Mouse (Mus musculus): Measurements from ENCODE around the gene Apoe. TPM values are rescaled to one million over a fixed set of nuclear protein-coding genes. Genes with fewer than 3 reads are reported as not detected.

Apoe gene
- polyA plus RNA-seq, 1 experiment, result 2.3 TPM

DNA sequence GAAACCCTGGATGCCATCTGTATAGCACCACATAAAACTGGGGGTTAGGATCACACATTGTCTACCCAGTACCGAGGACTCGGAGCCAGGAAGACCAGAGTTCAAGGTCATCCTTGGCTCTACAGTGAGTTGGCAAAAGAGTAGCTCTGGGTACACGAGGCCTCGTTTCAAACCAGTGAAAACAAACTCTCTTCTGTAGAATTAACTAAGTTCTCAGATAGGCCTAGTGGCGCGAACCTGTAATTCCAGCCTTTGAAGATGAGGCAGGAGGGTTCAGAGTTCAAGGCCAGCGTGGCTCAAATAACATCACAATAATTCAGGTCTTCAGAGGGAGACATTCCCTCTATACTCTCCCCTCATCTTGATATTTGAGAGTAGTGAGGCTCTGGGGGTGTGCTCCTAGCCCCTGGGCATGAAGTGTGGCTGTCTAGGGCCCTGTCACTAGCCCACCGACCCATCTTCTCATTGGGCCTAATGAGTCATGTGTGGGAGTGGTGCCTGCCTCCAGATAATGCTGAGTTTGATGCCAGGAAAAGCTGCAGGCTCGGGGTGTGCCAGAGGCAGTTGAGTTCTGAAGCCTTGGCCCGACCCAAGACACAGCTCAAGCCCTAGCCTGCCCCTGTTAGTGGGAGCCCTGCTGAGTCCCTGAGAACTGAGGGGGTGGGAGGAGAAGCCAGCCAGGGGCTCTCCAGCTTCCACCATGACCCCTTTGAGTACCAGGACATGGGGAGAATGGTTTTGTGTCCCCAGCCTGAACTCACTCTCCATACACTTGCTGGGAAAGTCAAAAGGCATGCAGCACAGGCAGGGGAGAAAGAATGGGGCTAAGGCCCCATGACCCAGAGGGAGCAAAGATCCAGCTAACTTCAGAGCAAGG, 4.4 kb downstream of the Apoe start:
- Histone ChIP-seq H3ac (ENCODE audit: control insufficient read depth, insufficient read length) (no peak overlapping the region), H3K79me2 (ENCODE audit: control insufficient read depth, insufficient read depth) (no peaks in the 10 kb centered on the region), H3K4me2 (ENCODE audit: low read depth) (no peak overlapping the region), H3K36me3 (ENCODE audit: control insufficient read depth, insufficient read depth) (no peaks in the 10 kb centered on the region), H3K27me3 (ENCODE audit: control insufficient read depth, insufficient read depth, insufficient read length) (no peaks in the 10 kb centered on the region), H3K4me3 (no peak overlapping the region)
- TF ChIP-seq POLR2A (IDR thresholded peaks at IDR 0.05; ENCODE audit: insufficient read length, low read depth), result no peak
- no peak for TF ChIP-seq MAX (IDR thresholded peaks at IDR 0.05; ENCODE audit: low read depth)
- TF ChIP-seq SRF (IDR thresholded peaks at IDR 0.05; ENCODE audit: control insufficient read depth, insufficient read length, low read depth), result no peak
- TF ChIP-seq POLR2AphosphoS2 (IDR thresholded peaks at IDR 0.05; ENCODE audit: insufficient read length, low read depth), result no peak
- TF ChIP-seq TCF3 (IDR thresholded peaks at IDR 0.05; ENCODE audit: insufficient read length, low read depth), result no peak
- TF ChIP-seq E2F4 (IDR thresholded peaks at IDR 0.05; ENCODE audit: insufficient read depth), result no peak
- TF ChIP-seq MYOG (IDR thresholded peaks at IDR 0.05; ENCODE audit: control insufficient read depth in 1 of 3, insufficient read depth in 1 of 3, insufficient read length in 2 of 3, low read depth in 2 of 3), result no peak
- TF ChIP-seq REST (IDR thresholded peaks at IDR 0.05; ENCODE audit: insufficient read depth, insufficient read length), result no peak
- TF ChIP-seq USF1 (IDR thresholded peaks at IDR 0.05; ENCODE audit: low read depth), result no peak
- TF ChIP-seq TCF12 (IDR thresholded peaks at IDR 0.05; ENCODE audit: insufficient read depth, poor library complexity, severe bottlenecking), result no peak
- TF ChIP-seq CEBPB (IDR thresholded peaks at IDR 0.05; ENCODE audit: insufficient read depth, poor library complexity, severe bottlenecking), result no peak
- no peak for TF ChIP-seq MYOD1 (IDR thresholded peaks at IDR 0.05; ENCODE audit: control insufficient read depth in 1 of 3, insufficient read length in 2 of 3, low read depth in 2 of 3)

DNA sequence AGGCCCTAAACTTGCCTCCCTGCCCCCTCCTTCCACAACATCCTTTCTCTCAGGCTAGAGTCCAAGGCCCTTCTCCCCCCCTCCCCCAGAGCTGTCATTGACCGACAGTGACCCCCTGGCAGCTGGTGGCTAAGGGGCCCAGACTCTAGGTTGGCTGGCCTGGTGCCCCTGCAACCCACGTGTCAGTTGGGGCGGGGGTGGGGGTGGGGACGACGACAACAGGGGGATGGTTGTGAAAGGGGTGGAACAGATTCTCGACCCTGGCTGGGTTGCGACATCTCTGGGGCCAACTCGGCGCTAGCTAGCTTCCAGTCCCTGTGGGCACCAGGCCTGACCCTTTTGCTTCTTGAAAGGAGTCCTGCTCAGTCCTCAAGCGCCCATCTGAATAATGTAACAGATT, 5.6 kb downstream of the Apoe start:
- no peak overlapping the region for H3ac ChIP-seq (ENCODE audit: control insufficient read depth, insufficient read length)
- no peak overlapping the region for H3K4me2 ChIP-seq (ENCODE audit: low read depth)
- TF ChIP-seq MYOD1 (IDR thresholded peaks at IDR 0.05; ENCODE audit: control insufficient read depth in 1 of 3, insufficient read length in 2 of 3, low read depth in 2 of 3) (no peak), USF1 (IDR thresholded peaks at IDR 0.05; ENCODE audit: low read depth) (no peak), MYOG (IDR thresholded peaks at IDR 0.05; ENCODE audit: control insufficient read depth in 1 of 3, insufficient read depth in 1 of 3, insufficient read length in 2 of 3, low read depth in 2 of 3) (no peak), POLR2AphosphoS2 (IDR thresholded peaks at IDR 0.05; ENCODE audit: insufficient read length, low read depth) (no peak), POLR2A (IDR thresholded peaks at IDR 0.05; ENCODE audit: insufficient read length, low read depth) (no peak), CEBPB (IDR thresholded peaks at IDR 0.05; ENCODE audit: insufficient read depth, poor library complexity, severe bottlenecking) (0 out of 2 replicates have a peak, but pooled peaks have one; percentile 38)
- H3K27me3 ChIP-seq (ENCODE audit: control insufficient read depth, insufficient read depth, insufficient read length), result peaks cover 6% of the 10 kb centered on the region
- no peaks in the 10 kb centered on the region for H3K36me3 ChIP-seq (ENCODE audit: control insufficient read depth, insufficient read depth)
- H3K4me3 ChIP-seq, result no peak overlapping the region
- no peaks in the 10 kb centered on the region for H3K79me2 ChIP-seq (ENCODE audit: control insufficient read depth, insufficient read depth)

DNA sequence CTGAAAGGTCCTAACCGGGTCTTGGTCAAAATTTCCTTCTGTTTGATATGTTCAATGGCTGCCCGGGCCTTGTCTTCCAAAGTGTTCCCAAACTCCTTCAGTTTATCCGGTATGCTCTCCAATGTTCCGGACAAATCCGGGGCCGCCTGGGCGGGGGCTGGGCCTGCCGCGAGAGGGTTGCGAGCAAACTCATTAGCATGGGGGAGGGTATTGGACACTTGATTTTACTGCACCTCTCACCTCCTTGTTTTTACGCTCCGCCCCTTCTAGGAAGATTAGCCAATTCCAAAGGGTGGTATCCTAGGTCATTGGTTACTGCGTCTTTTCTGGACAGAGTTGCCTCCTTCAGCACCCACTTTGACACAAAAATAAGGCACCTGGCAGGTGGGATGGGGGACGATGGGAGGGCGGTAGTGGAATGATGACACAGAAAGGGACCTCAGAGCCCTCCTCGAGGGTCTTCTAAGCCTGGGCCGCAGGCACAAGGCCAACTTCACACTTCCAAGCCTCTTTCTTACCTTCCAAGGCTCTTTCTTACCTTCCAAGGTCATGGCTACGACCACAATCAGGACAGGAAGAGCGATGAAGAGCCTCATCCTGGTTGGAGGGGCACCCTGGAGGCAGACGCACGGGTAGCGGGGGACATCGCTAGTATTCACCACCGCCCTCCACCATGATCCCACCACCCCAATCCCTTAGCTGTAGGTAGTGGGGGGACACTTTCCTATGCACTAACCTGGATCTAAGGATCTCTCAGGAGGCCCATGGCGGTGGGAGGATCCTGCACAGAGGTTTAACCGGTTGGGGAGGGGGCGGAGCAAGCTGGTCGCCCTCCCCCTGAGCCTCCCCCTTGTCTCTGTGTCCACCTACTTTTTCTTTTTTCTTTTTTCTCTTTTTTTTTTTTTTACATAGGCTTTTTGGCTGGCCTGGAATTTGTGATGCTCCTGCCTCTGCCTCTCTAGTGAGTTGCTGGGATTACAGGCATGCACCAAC, 6.8 kb downstream of the Apoe start, which contains the start of gene Apoc1:
Gene Apoc1 (minus strand): TSS at position 788 of the 993 bp plus-strand sequence.
- Histone ChIP-seq H3ac (ENCODE audit: control insufficient read depth, insufficient read length) (no peak within 1 kb of the TSS), H3K36me3 (ENCODE audit: control insufficient read depth, insufficient read depth) (no peaks in the 10 kb centered on the region), H3K27me3 (ENCODE audit: control insufficient read depth, insufficient read depth, insufficient read length) (peaks cover 6% of the 10 kb centered on the region), H3K4me3 (no peak within 1 kb of the TSS), H3K79me2 (ENCODE audit: control insufficient read depth, insufficient read depth) (no peaks in the 10 kb centered on the region), H3K4me2 (ENCODE audit: low read depth) (no peak within 1 kb of the TSS)
- no peak for TF ChIP-seq POLR2AphosphoS2 (IDR thresholded peaks at IDR 0.05; ENCODE audit: insufficient read length, low read depth)
- TF ChIP-seq MYOG (IDR thresholded peaks at IDR 0.05; ENCODE audit: control insufficient read depth in 1 of 3, insufficient read depth in 1 of 3, insufficient read length in 2 of 3, low read depth in 2 of 3), result no peak
- no peak for TF ChIP-seq REST (IDR thresholded peaks at IDR 0.05; ENCODE audit: insufficient read depth, insufficient read length)
- TF ChIP-seq SRF (IDR thresholded peaks at IDR 0.05; ENCODE audit: control insufficient read depth, insufficient read length, low read depth), result no peak
- no peak for TF ChIP-seq POLR2A (IDR thresholded peaks at IDR 0.05; ENCODE audit: insufficient read length, low read depth)
- TF ChIP-seq TCF3 (IDR thresholded peaks at IDR 0.05; ENCODE audit: insufficient read length, low read depth), result no peak
- TF ChIP-seq USF1 (IDR thresholded peaks at IDR 0.05; ENCODE audit: low read depth), result no peak
- no peak for TF ChIP-seq MYOD1 (IDR thresholded peaks at IDR 0.05; ENCODE audit: control insufficient read depth in 1 of 3, insufficient read length in 2 of 3, low read depth in 2 of 3)
- no peak for TF ChIP-seq CEBPB (IDR thresholded peaks at IDR 0.05; ENCODE audit: insufficient read depth, poor library complexity, severe bottlenecking)
- no peak for TF ChIP-seq TCF12 (IDR thresholded peaks at IDR 0.05; ENCODE audit: insufficient read depth, poor library complexity, severe bottlenecking)
- TF ChIP-seq E2F4 (IDR thresholded peaks at IDR 0.05; ENCODE audit: insufficient read depth), result no peak
- TF ChIP-seq MAX (IDR thresholded peaks at IDR 0.05; ENCODE audit: low read depth), result no peak

GRCm38 (mm10) chr7:19691434-19691833, 7.6 kb downstream of the Apoe start:
- Histone ChIP-seq H3K4me3 (no peak overlapping the region), H3K4me2 (ENCODE audit: low read depth) (no peak overlapping the region)

More at GRCm38 (mm10) chr7:19691434-19691833, 7.6 kb downstream of the Apoe start:
- no peaks in the 10 kb centered on the region for H3K79me2 ChIP-seq (ENCODE audit: control insufficient read depth, insufficient read depth)
- no peak overlapping the region for H3ac ChIP-seq (ENCODE audit: control insufficient read depth, insufficient read length)
- H3K27me3 ChIP-seq (ENCODE audit: control insufficient read depth, insufficient read depth, insufficient read length), result peaks cover 6% of the 10 kb centered on the region
- H3K36me3 ChIP-seq (ENCODE audit: control insufficient read depth, insufficient read depth), result no peaks in the 10 kb centered on the region
- no peak for TF ChIP-seq REST (IDR thresholded peaks at IDR 0.05; ENCODE audit: insufficient read depth, insufficient read length)
- no peak for TF ChIP-seq SRF (IDR thresholded peaks at IDR 0.05; ENCODE audit: control insufficient read depth, insufficient read length, low read depth)
- no peak for TF ChIP-seq POLR2A (IDR thresholded peaks at IDR 0.05; ENCODE audit: insufficient read length, low read depth)
- TF ChIP-seq CEBPB (IDR thresholded peaks at IDR 0.05; ENCODE audit: insufficient read depth, poor library complexity, severe bottlenecking), result no peak
